Mouse (Mus musculus) forebrain, embryonic 13.5 days (tissue): ENCODE results near the gene Ccdc134. TPM values are rescaled to one million over a fixed set of nuclear protein-coding genes. Genes with fewer than 3 reads are reported as not detected.

ENCODE experiments used
- ATAC-seq: fragments of 200-750 bp; cut with Nextera tagmentation; 2 replicates; pipeline ENCODE4 v1.8.0; 2017
- H3K27ac ChIP-seq: fragments of 300-500 bp; sonication (generic); 2 replicates; pipeline ENCODE4 v1.5.1; 2015; ENCODE audit warnings: inconsistent platforms, mild to moderate bottlenecking, moderate library complexity
- H3K27me3 ChIP-seq: fragments of 300-500 bp; sonication (generic); 2 replicates; pipeline ENCODE4 v1.6.1; 2015; ENCODE audit warnings: mild to moderate bottlenecking, inconsistent platforms
- H3K36me3 ChIP-seq: fragments of 300-500 bp; sonication (generic); 2 replicates; pipeline ENCODE4 v1.6.1; 2015; ENCODE audit warnings: mild to moderate bottlenecking, inconsistent platforms; ENCODE audit not compliant: poor library complexity, severe bottlenecking
- H3K4me1 ChIP-seq: fragments of 300-500 bp; sonication (generic); 2 replicates; pipeline ENCODE4 v1.6.1; 2015; ENCODE audit warnings: inconsistent platforms
- H3K4me2 ChIP-seq: fragments of 300-500 bp; sonication (generic); 2 replicates; pipeline ENCODE4 v1.6.1; 2015; ENCODE audit warnings: inconsistent platforms, mild to moderate bottlenecking, moderate library complexity
- H3K4me3 ChIP-seq: fragments of 300-500 bp; sonication (generic); 2 replicates; pipeline ENCODE4 v1.5.1; 2015; ENCODE audit warnings: mild to moderate bottlenecking, inconsistent platforms
- H3K9ac ChIP-seq: fragments of 300-500 bp; sonication (generic); 2 replicates; pipeline ENCODE4 v1.6.1; 2015; ENCODE audit warnings: mild to moderate bottlenecking, inconsistent platforms
- H3K9me3 ChIP-seq: fragments of 300-500 bp; sonication (generic); replicated peaks from 2 replicates; pipeline ENCODE4 v1.6.1; 2016; ENCODE audit warnings: inconsistent platforms
- whole genome bisulfite sequencing: fragments of 180-500 bp; shearing (Covaris S2); methylation state at CpG from one replicate; pipeline ENCODE4 v1.1.7; 2015; 5-methylcytosine and 5-hydroxymethylcytosine counted together
- polyA plus RNA-seq: library from polyadenylated mRNA; unstranded; fragments of >200 nt; fragmentation: Nextera tagmentation; extraction: Ambion mirVana; gene quantifications from 2 replicates; pipeline ENCODE4 v1.2.1, GENCODE M21; 2015

The Ccdc134 gene
- polyA plus RNA-seq, 1 experiment from 2014 or later = 15.2 TPM

- H3K4me3 ChIP-seq = no peak overlapping the region
- 85% methylated on average over 7 of the region's 7 CpGs for WGBS
- H3K9me3 ChIP-seq = no peaks in the 10 kb centered on the region
- H3K4me1 ChIP-seq = peaks cover 48% of the 10 kb centered on the region
- no peaks in the 10 kb centered on the region for H3K27me3 ChIP-seq
- no peak overlapping the region for H3K9ac ChIP-seq
- H3K27ac ChIP-seq = no peak overlapping the region
- ATAC-seq = no peak
- H3K36me3 ChIP-seq = peaks cover 6% of the 10 kb centered on the region; the same call in 1 of the 2 replicates
- H3K4me2 ChIP-seq = no peak overlapping the region
Observed at GRCm38 (mm10) chr15:82164496-82164895, 36.8 kb downstream of the Ccdc134 start.

- ATAC-seq = peak; percentile 50; the same call in 1 of the 2 replicates
- H3K4me3 ChIP-seq = no peak overlapping the region
- H3K27ac ChIP-seq = no peak overlapping the region
- no peak overlapping the region for H3K9ac ChIP-seq
- H3K9me3 ChIP-seq = no peaks in the 10 kb centered on the region
- H3K4me2 ChIP-seq = no peak overlapping the region
- H3K27me3 ChIP-seq = no peaks in the 10 kb centered on the region
- peaks cover 16% of the 10 kb centered on the region for H3K36me3 ChIP-seq
- 60% methylated on average over 8 of the region's 8 CpGs for WGBS
- peaks cover 43% of the 10 kb centered on the region for H3K4me1 ChIP-seq
Observed at GRCm38 (mm10) chr15:82165332-82166239, 37.9 kb downstream of the Ccdc134 start.

- no peak for ATAC-seq
- Histone ChIP-seq H3K9me3 (no peaks in the 10 kb centered on the region), H3K4me2 (0 out of 2 replicates have a peak overlapping the region, but pooled peaks have one; percentile 14), H3K4me3 (no peak overlapping the region), H3K27me3 (no peaks in the 10 kb centered on the region), H3K9ac (peak overlapping the region; percentile 37; the same call in 1 of the 2 replicates), H3K27ac (peak overlapping the region; percentile 51), H3K36me3 (peaks cover 25% of the 10 kb centered on the region), H3K4me1 (peaks cover 43% of the 10 kb centered on the region)
- 48% methylated on average over 22 of the region's 22 CpGs for WGBS
Observed at GRCm38 (mm10) chr15:82166240-82167100, 38.7 kb downstream of the Ccdc134 start.

GRCm38 (mm10) chr15:82167201-82168168, 39.8 kb downstream of the Ccdc134 start:
- 68% methylated on average over 23 of the region's 23 CpGs for WGBS
- ATAC-seq = no peak
- H3K9ac ChIP-seq = 0 out of 2 replicates have a peak overlapping the region, but pooled peaks have one; percentile 37

GRCm38 (mm10) chr15:82169671-82170070, 41.9 kb downstream of the Ccdc134 start:
- Histone ChIP-seq H3K9ac (no peak overlapping the region), H3K27ac (no peak overlapping the region), H3K27me3 (no peaks in the 10 kb centered on the region), H3K4me2 (no peak overlapping the region), H3K4me1 (peaks cover 29% of the 10 kb centered on the region), H3K4me3 (no peak overlapping the region), H3K36me3 (peaks cover 56% of the 10 kb centered on the region), H3K9me3 (no peaks in the 10 kb centered on the region)
- no peak for ATAC-seq
- 93% methylated on average over 5 of the region's 5 CpGs for WGBS

More at GRCm38 (mm10) chr15:82167201-82168168, 39.8 kb downstream of the Ccdc134 start:
- Histone ChIP-seq H3K36me3 (peaks cover 35% of the 10 kb centered on the region), H3K27ac (0 out of 2 replicates have a peak overlapping the region, but pooled peaks have one; percentile 14), H3K4me3 (no peak overlapping the region), H3K4me2 (0 out of 2 replicates have a peak overlapping the region, but pooled peaks have one; percentile 14), H3K27me3 (no peaks in the 10 kb centered on the region), H3K9me3 (no peaks in the 10 kb centered on the region), H3K4me1 (peaks cover 43% of the 10 kb centered on the region)

GRCm38 (mm10) chr15:82170437-82171377, 43.0 kb downstream of the Ccdc134 start:
- 86% methylated on average over 36 of the region's 36 CpGs for WGBS
- no peak overlapping the region for H3K9ac ChIP-seq
- no peak overlapping the region for H3K27ac ChIP-seq
- H3K36me3 ChIP-seq = peaks cover 66% of the 10 kb centered on the region
- H3K27me3 ChIP-seq = no peaks in the 10 kb centered on the region
- no peak for ATAC-seq
- no peak overlapping the region for H3K4me2 ChIP-seq
- peaks cover 24% of the 10 kb centered on the region for H3K4me1 ChIP-seq
- no peak overlapping the region for H3K4me3 ChIP-seq
- H3K9me3 ChIP-seq = no peaks in the 10 kb centered on the region

- Histone ChIP-seq H3K4me2 (no peak overlapping the region), H3K9me3 (no peaks in the 10 kb centered on the region), H3K27ac (no peak overlapping the region), H3K9ac (no peak overlapping the region), H3K27me3 (no peaks in the 10 kb centered on the region), H3K4me1 (peaks cover 5% of the 10 kb centered on the region; the same call in 1 of the 2 replicates), H3K4me3 (no peak overlapping the region), H3K36me3 (peaks cover 84% of the 10 kb centered on the region)
- 84% methylated on average over 8 of the region's 8 CpGs for WGBS
- no peak for ATAC-seq
Observed at GRCm38 (mm10) chr15:82172648-82173047, 44.9 kb downstream of the Ccdc134 start.

- H3K36me3 ChIP-seq = peaks cover 97% of the 10 kb centered on the region
- H3K4me1 ChIP-seq = no peaks in the 10 kb centered on the region
- H3K4me3 ChIP-seq = no peak overlapping the region
- H3K27ac ChIP-seq = no peak overlapping the region
- no peak overlapping the region for H3K9ac ChIP-seq
- H3K4me2 ChIP-seq = no peak overlapping the region
- H3K9me3 ChIP-seq = no peaks in the 10 kb centered on the region
- H3K27me3 ChIP-seq = no peaks in the 10 kb centered on the region
- ATAC-seq = no peak
- WGBS = 96% methylated on average over 9 of the region's 9 CpGs
Observed at GRCm38 (mm10) chr15:82175091-82175490, 47.4 kb downstream of the Ccdc134 start.

- no peak overlapping the region for H3K27ac ChIP-seq
Observed at GRCm38 (mm10) chr15:82177743-82178290, 50.1 kb downstream of the Ccdc134 start.

GRCm38 (mm10) chr15:82181131-82181530, 53.4 kb downstream of the Ccdc134 start:
- ATAC-seq = no peak

More at GRCm38 (mm10) chr15:82177743-82178290, 50.1 kb downstream of the Ccdc134 start:
- Histone ChIP-seq H3K4me1 (no peaks in the 10 kb centered on the region), H3K9me3 (peaks cover 7% of the 10 kb centered on the region; the same call in 1 of the 2 replicates), H3K4me3 (no peak overlapping the region), H3K36me3 (peaks cover 97% of the 10 kb centered on the region), H3K4me2 (no peak overlapping the region), H3K27me3 (no peaks in the 10 kb centered on the region), H3K9ac (no peak overlapping the region)
- ATAC-seq = no peak
- WGBS = 92% methylated on average over 7 of the region's 7 CpGs

More at GRCm38 (mm10) chr15:82181131-82181530, 53.4 kb downstream of the Ccdc134 start:
- no peak overlapping the region for H3K4me2 ChIP-seq
- no peak overlapping the region for H3K4me3 ChIP-seq
- H3K9me3 ChIP-seq = peaks cover 7% of the 10 kb centered on the region; the same call in 1 of the 2 replicates
- 89% methylated on average over 5 of the region's 5 CpGs for WGBS
- H3K9ac ChIP-seq = no peak overlapping the region
- no peaks in the 10 kb centered on the region for H3K27me3 ChIP-seq
- H3K27ac ChIP-seq = no peak overlapping the region
- H3K4me1 ChIP-seq = no peaks in the 10 kb centered on the region
- peaks cover 100% of the 10 kb centered on the region for H3K36me3 ChIP-seq
